Mouse (Mus musculus) MEL (cell line): ENCODE results near the gene Rbfox3. TPM values are rescaled to one million over a fixed set of nuclear protein-coding genes. Genes with fewer than 3 reads are reported as not detected.

ENCODE experiments used
- DNase-seq: peaks from one replicate; pipeline ENCODE4 v3.0.0; 2011; ENCODE audit warnings: low read depth, low spot score
- H3K27ac ChIP-seq: 2 replicates; pipeline ENCODE4 v1.5.1; 2012; ENCODE audit warnings: low read depth, mild to moderate bottlenecking, control low read depth, low read length, moderate library complexity; ENCODE audit not compliant: control insufficient read depth
- H3K27me3 ChIP-seq, 2 experiments: fragments of 150-350 bp in 1 of 2; sonication (generic) in 1 of 2; 2 replicates each; pipeline ENCODE4 v1.6.1; 2012; ENCODE audit warnings: low read length in 2 of 2, mild to moderate bottlenecking in 2 of 2, improper control_type of control experiment in 1 of 2, moderate library complexity in 1 of 2; ENCODE audit not compliant: insufficient read depth in 2 of 2, control insufficient read depth in 1 of 2
- H3K36me3 ChIP-seq, 2 experiments: 2 replicates each; pipeline ENCODE4 v1.6.1; 2012 to 2014; ENCODE audit warnings: low read length in 2 of 2, improper control_type of control experiment in 1 of 2, inconsistent platforms in 1 of 2, mild to moderate bottlenecking in 1 of 2; ENCODE audit not compliant: insufficient read depth in 2 of 2, control insufficient read depth in 1 of 2
- H3K4me1 ChIP-seq, 2 experiments: fragments of 150-350 bp in 1 of 2; sonication (generic) in 1 of 2; 2 replicates each; pipeline ENCODE4 v1.6.1; 2012; ENCODE audit warnings: low read length in 2 of 2, improper control_type of control experiment in 1 of 2, mild to moderate bottlenecking in 1 of 2; ENCODE audit not compliant: insufficient read depth in 2 of 2, control insufficient read depth in 1 of 2
- H3K4me3 ChIP-seq, 2 experiments: fragments of 150-350 bp in 1 of 2; sonication (generic) in 1 of 2; 2 replicates each; pipeline ENCODE4 v1.5.1; 2012; ENCODE audit warnings: low read depth in 2 of 2, low read length in 2 of 2, mild to moderate bottlenecking in 2 of 2, moderate library complexity in 2 of 2, control low read depth in 1 of 2, improper control_type of control experiment in 1 of 2; ENCODE audit not compliant: control insufficient read depth in 1 of 2, insufficient read depth in 1 of 2
- H3K79me2 ChIP-seq: 2 replicates; pipeline ENCODE4 v1.6.1; 2012; ENCODE audit warnings: mild to moderate bottlenecking, low read length, moderate library complexity; ENCODE audit not compliant: control insufficient read depth, poor library complexity, insufficient read depth
- H3K9ac ChIP-seq: 2 replicates; pipeline ENCODE4 v1.6.1; 2012; ENCODE audit warnings: low read depth, mild to moderate bottlenecking, control low read depth, low read length, moderate library complexity; ENCODE audit not compliant: control insufficient read depth, poor library complexity, severe bottlenecking
- H3K9me3 ChIP-seq: fragments of 150-350 bp; sonication (generic); replicated peaks from 2 replicates; pipeline ENCODE4 v1.6.1; 2012; ENCODE audit warnings: mild to moderate bottlenecking, low read length, improper control_type of control experiment, moderate library complexity; ENCODE audit not compliant: insufficient read depth
- CHD1 ChIP-seq: IDR thresholded peaks from 2 replicates; pipeline ENCODE4 v1.6.1; 2012; ENCODE audit warnings: low read depth, mild to moderate bottlenecking, inconsistent platforms, low read length, improper control_type of control experiment
- CTCF ChIP-seq, 3 experiments: IDR thresholded peaks in 2 of 3; conservative IDR thresholded peaks in 1 of 3; 2 replicates each; pipeline ENCODE4 v1.5.1; 2011 to 2012; ENCODE audit warnings: low read length in 3 of 3, low read depth in 2 of 3, mild to moderate bottlenecking in 2 of 3, improper control_type of control experiment in 1 of 3, inconsistent platforms in 1 of 3, mixed read lengths in 1 of 3, moderate library complexity in 1 of 3; ENCODE audit not compliant: control insufficient read depth in 1 of 3, insufficient read depth in 1 of 3, poor library complexity in 1 of 3, severe bottlenecking in 1 of 3
- ELF1 ChIP-seq: IDR thresholded peaks from 2 replicates; pipeline ENCODE4 v1.6.1; 2014; ENCODE audit warnings: low read depth, mild to moderate bottlenecking, inconsistent platforms, low read length, improper control_type of control experiment, moderate library complexity
- ETS1 ChIP-seq: IDR thresholded peaks from 2 replicates; pipeline ENCODE4 v1.6.1; 2012; ENCODE audit warnings: low read depth, mild to moderate bottlenecking, inconsistent platforms, low read length, improper control_type of control experiment, moderate library complexity
- GATA1 ChIP-seq: IDR thresholded peaks from 2 replicates; pipeline ENCODE4 v1.6.1; 2011; ENCODE audit warnings: low read depth, low read length, improper control_type of control experiment
- HCFC1 ChIP-seq: IDR thresholded peaks from 2 replicates; pipeline ENCODE4 v1.6.1; 2012; ENCODE audit warnings: low read depth, mild to moderate bottlenecking, inconsistent platforms, low read length, improper control_type of control experiment, moderate library complexity
- JUND ChIP-seq: IDR thresholded peaks from 2 replicates; pipeline ENCODE4 v1.6.1; 2011; ENCODE audit warnings: low read depth, mild to moderate bottlenecking, improper control_type of control experiment, low read length
- MAX ChIP-seq: IDR thresholded peaks from 2 replicates; pipeline ENCODE4 v1.6.1; 2011; ENCODE audit warnings: low read length, improper control_type of control experiment
- MEF2A ChIP-seq: IDR thresholded peaks from 2 replicates; pipeline ENCODE4 v1.6.1; 2014; ENCODE audit warnings: low read depth, mild to moderate bottlenecking, inconsistent platforms, low read length, improper control_type of control experiment; ENCODE audit not compliant: poor library complexity, insufficient replicate concordance, severe bottlenecking; ENCODE audit errors: extremely low read depth
- MYC ChIP-seq: IDR thresholded peaks from 2 replicates; pipeline ENCODE4 v1.6.1; 2011; ENCODE audit warnings: low read depth, mild to moderate bottlenecking, low read length, improper control_type of control experiment, moderate library complexity
- NELFE ChIP-seq: IDR thresholded peaks from 2 replicates; pipeline ENCODE4 v1.6.1; 2011; ENCODE audit warnings: low read depth, low read length, improper control_type of control experiment
- NRF1 ChIP-seq: IDR thresholded peaks from 2 replicates; pipeline ENCODE4 v1.6.1; 2014; ENCODE audit warnings: low read depth, mild to moderate bottlenecking, inconsistent platforms, low read length, improper control_type of control experiment, moderate library complexity; ENCODE audit not compliant: poor library complexity, insufficient read depth, severe bottlenecking
- POLR2AphosphoS2 ChIP-seq: IDR thresholded peaks from 2 replicates; pipeline ENCODE4 v1.6.1; 2011; ENCODE audit warnings: low read length, improper control_type of control experiment
- RAD21 ChIP-seq: IDR thresholded peaks from 2 replicates; pipeline ENCODE4 v1.6.1; 2011; ENCODE audit warnings: mild to moderate bottlenecking, low read depth, low read length, improper control_type of control experiment
- TAL1 ChIP-seq: IDR thresholded peaks from 2 replicates; pipeline ENCODE4 v1.6.1; 2012; ENCODE audit warnings: mild to moderate bottlenecking, inconsistent platforms, low read length, moderate library complexity, mixed read lengths
- TCF12 ChIP-seq: IDR thresholded peaks from 2 replicates; pipeline ENCODE4 v1.6.1; 2014; ENCODE audit warnings: low read depth, mild to moderate bottlenecking, inconsistent platforms, low read length, improper control_type of control experiment, moderate library complexity
- UBTF ChIP-seq: IDR thresholded peaks from 2 replicates; pipeline ENCODE4 v1.6.1; 2012; ENCODE audit warnings: low read depth, mild to moderate bottlenecking, inconsistent platforms, low read length, improper control_type of control experiment, moderate library complexity, borderline replicate concordance; ENCODE audit not compliant: insufficient read depth
- USF2 ChIP-seq, 2 experiments: IDR thresholded peaks; 2 replicates each; pipeline ENCODE4 v1.6.1; 2011 to 2012; ENCODE audit warnings: improper control_type of control experiment in 2 of 2, low read length in 2 of 2, borderline replicate concordance in 1 of 2, inconsistent platforms in 1 of 2, low read depth in 1 of 2, mild to moderate bottlenecking in 1 of 2; ENCODE audit not compliant: insufficient read depth in 1 of 2
- ZC3H11A ChIP-seq: IDR thresholded peaks from 2 replicates; pipeline ENCODE4 v1.6.1; 2012; ENCODE audit warnings: low read depth, mild to moderate bottlenecking, inconsistent platforms, low read length, improper control_type of control experiment
- ZKSCAN1 ChIP-seq: IDR thresholded peaks from 2 replicates; pipeline ENCODE4 v1.6.1; 2012; ENCODE audit warnings: low read depth, mild to moderate bottlenecking, inconsistent platforms, low read length, improper control_type of control experiment, moderate library complexity
- polyA plus RNA-seq, 2 experiments: library from polyadenylated mRNA; stranded (reverse) in 1 of 2; unstranded in 1 of 2; fragments of >175 nt in 1 of 2; fragments of >200 nt in 1 of 2; gene quantifications; 2 replicates each; pipeline versions ENCODE4 v1.2.1 to v1.2.4; 2012; ENCODE audit warnings: low replicate concordance in 2 of 2, low read depth in 1 of 2; ENCODE audit not compliant: insufficient read length in 2 of 2, insufficient read depth in 1 of 2, missing spikeins in 1 of 2
- total RNA-seq: library from RNA; depleted of rRNA; stranded (reverse); fragments of 300-350 nt; gene quantifications from 2 replicates; pipeline ENCODE4 v1.2.3, GENCODE M21; 2012

Rbfox3 gene
- total and polyA plus RNA-seq, 3 experiments, result not detected

DNA sequence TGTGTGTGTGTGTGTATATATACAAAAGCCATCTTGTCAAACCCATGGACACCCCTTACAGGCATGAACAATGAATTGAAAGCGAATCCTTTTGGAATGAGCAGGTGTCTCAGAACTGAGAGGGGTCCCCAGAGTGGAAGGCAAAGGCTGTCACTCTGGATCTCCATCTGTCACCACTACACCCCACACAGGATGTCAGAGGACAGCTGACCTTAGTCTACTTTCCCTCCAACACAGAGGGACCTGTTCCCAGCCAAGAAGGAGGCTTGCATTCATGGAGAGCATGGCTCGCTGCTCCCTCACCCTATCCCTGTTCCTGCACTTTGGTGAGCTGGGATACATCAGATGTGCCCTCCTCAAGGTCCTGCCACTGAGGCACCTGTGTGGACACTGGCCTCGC is 48.0 kb downstream of the Rbfox3 start:
- H3K36me3 ChIP-seq, result no peaks in the 10 kb centered on the region
- DNase-seq, result no peak
- no peak for TF ChIP-seq TCF12
- no peak for TF ChIP-seq HCFC1
- TF ChIP-seq CHD1, result no peak
- no peak for TF ChIP-seq ZKSCAN1
- no peak for TF ChIP-seq JUND
- no peak for TF ChIP-seq USF2 (IDR thresholded peaks at IDR 0.05; ENCODE audit: borderline replicate concordance in 1 of 2, insufficient read depth in 1 of 2, low read depth in 1 of 2, low read length in 2 of 2)
- TF ChIP-seq GATA1, result no peak
- TF ChIP-seq ELF1, result no peak
- no peak for TF ChIP-seq ETS1
- no peak for TF ChIP-seq MAX
- no peak for TF ChIP-seq UBTF
- TF ChIP-seq NRF1, result no peak
- no peak for TF ChIP-seq MYC
- no peak for TF ChIP-seq MEF2A
- TF ChIP-seq NELFE, result no peak
- TF ChIP-seq POLR2AphosphoS2, result no peak
- TF ChIP-seq TAL1, result no peak
- no peak for TF ChIP-seq CTCF (IDR thresholded peaks at IDR 0.05 in 2 of 3, conservative IDR thresholded peaks at IDR 0.05 in 1 of 3; ENCODE audit: control insufficient read depth in 1 of 3, insufficient read depth in 1 of 3, low read depth in 2 of 3, low read length in 3 of 3, poor library complexity in 1 of 3, severe bottlenecking in 1 of 3)
- no peak for TF ChIP-seq RAD21
- H3K27me3 ChIP-seq, result no peaks in the 10 kb centered on the region
- no peaks in the 10 kb centered on the region for H3K9me3 ChIP-seq
- no peak overlapping the region for H3K9ac ChIP-seq
- H3K27ac ChIP-seq, result no peak overlapping the region
- no peaks in the 10 kb centered on the region for H3K4me1 ChIP-seq
- H3K79me2 ChIP-seq, result no peaks in the 10 kb centered on the region
- no peak overlapping the region for H3K4me3 ChIP-seq

DNA sequence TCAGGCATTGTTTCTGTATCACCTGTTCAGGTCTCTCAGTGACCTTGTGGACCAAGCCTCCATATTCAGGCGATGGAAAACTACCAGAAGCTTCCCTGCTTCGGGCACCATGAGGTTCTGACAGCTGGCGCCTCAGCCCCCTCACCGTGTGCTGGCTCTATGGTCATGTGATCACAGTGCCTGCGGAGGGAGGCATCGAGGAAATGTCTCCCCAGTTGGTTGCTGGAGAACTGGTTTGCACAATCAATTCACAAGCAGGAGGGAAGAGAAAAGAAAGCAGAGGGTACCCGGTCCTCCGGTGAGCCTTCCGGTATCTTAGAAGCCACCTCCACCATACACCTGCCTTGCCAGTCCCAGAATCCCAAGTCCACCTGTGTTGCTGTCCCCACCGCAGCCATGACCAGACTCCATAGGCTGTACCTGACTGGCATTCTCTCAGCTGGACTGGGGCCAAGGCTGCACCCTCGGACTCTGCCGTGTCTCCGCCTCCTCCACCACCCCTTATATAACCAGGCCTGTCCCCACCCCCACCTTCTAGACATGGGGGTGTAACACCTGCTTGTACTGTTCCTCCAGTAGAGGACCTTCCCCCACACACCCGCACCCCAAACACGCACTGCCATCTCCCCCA is 49.5 kb downstream of the Rbfox3 start:
- H3K9me3 ChIP-seq, result no peaks in the 10 kb centered on the region
- H3K4me3 ChIP-seq, result no peak overlapping the region
- H3K27ac ChIP-seq, result no peak overlapping the region
- H3K27me3 ChIP-seq, result no peaks in the 10 kb centered on the region
- no peak for DNase-seq
- H3K79me2 ChIP-seq, result no peaks in the 10 kb centered on the region
- no peak overlapping the region for H3K9ac ChIP-seq
- TF ChIP-seq ZC3H11A, result no peak
- H3K4me1 ChIP-seq, result no peaks in the 10 kb centered on the region
- no peaks in the 10 kb centered on the region for H3K36me3 ChIP-seq
